Mouse (Mus musculus): ENCODE data around the gene Esrp2. TPM values are rescaled to one million over a fixed set of nuclear protein-coding genes. Genes with fewer than 3 reads are reported as not detected.

The Esrp2 gene
- total and polyA plus RNA-seq, 3 experiments: 0.24 to 0.30 TPM; not detected in 1

- in situ Hi-C loops (cut with MboI; ENCODE audit: low pct_ligation_motif_present, low pct_unique_long_range_greater_than_20kb, low sequenced_read_pairs): loop anchor here (10.0 kb wide), 1 partner anchor 265 kb away; no protein-coding TSS in a partner anchor
- peaks cover 9% of the 10 kb centered on the region for H3K9me3 ChIP-seq (replicated peaks; ENCODE audit: low read length)
- no peak for DNase-seq (ENCODE audit: extremely low read depth)
- no peak overlapping the region for H3K9ac ChIP-seq (ENCODE audit: insufficient read depth, low read depth)
- no peaks in the 10 kb centered on the region for H3K79me2 ChIP-seq (replicated peaks; ENCODE audit: control insufficient read depth, extremely low read depth, insufficient read depth, poor library complexity, severe bottlenecking)
- H3K4me3 ChIP-seq (replicated peaks in 1 of 3; ENCODE audit: low read depth in 2 of 3, low read length in 2 of 3, poor library complexity in 1 of 3): no peak overlapping the region
- H3K27ac ChIP-seq (ENCODE audit: insufficient read depth, low read depth): no peak overlapping the region
- H3K36me3 ChIP-seq (replicated peaks in 1 of 2; ENCODE audit: control insufficient read depth in 1 of 2, insufficient read depth in 1 of 2, low read length in 1 of 2): peaks cover 0 to 10% of the 10 kb centered on the region in 2 experiments
- TF ChIP-seq GABPA (IDR thresholded peaks at IDR 0.05; ENCODE audit: insufficient replicate concordance, low read depth, low read length) (no peak), ZKSCAN1 (IDR thresholded peaks at IDR 0.05; ENCODE audit: borderline replicate concordance, low read depth, low read length) (no peak), NRF1 (IDR thresholded peaks at IDR 0.05; ENCODE audit: low read depth, low read length) (no peak), TBP (conservative IDR thresholded peaks at IDR 0.05; ENCODE audit: low read depth, low read length) (no peak), CHD1 (IDR thresholded peaks at IDR 0.05; ENCODE audit: low read depth, low read length) (no peak), MAFK (IDR thresholded peaks at IDR 0.05; ENCODE audit: insufficient replicate concordance, low read length) (no peak), MXI1 (IDR thresholded peaks at IDR 0.05; ENCODE audit: low read depth, low read length) (no peak), UBTF (IDR thresholded peaks at IDR 0.05; ENCODE audit: low read depth, low read length) (no peak), SMC3 (IDR thresholded peaks at IDR 0.05; ENCODE audit: low read depth, low read length) (no peak), EP300 (IDR thresholded peaks at IDR 0.05; ENCODE audit: low read length) (no peak), RCOR1 (conservative IDR thresholded peaks at IDR 0.05; ENCODE audit: low read depth, low read length) (no peak), ELF1 (IDR thresholded peaks at IDR 0.05; ENCODE audit: low read depth, low read length) (no peak), ETS1 (conservative IDR thresholded peaks at IDR 0.05; ENCODE audit: low read depth, low read length) (no peak), ZC3H11A (IDR thresholded peaks at IDR 0.05; ENCODE audit: low read depth, low read length) (no peak)
- H3K4me2 ChIP-seq (ENCODE audit: insufficient read depth, low read depth, poor library complexity, severe bottlenecking): no peak overlapping the region
- H3K27me3 ChIP-seq (replicated peaks): no peaks in the 10 kb centered on the region
- peaks cover 0 to 5% of the 10 kb centered on the region in 2 experiments; a peak in 1 of 4 replicates for H3K4me1 ChIP-seq (ENCODE audit: control insufficient read depth in 1 of 2, insufficient read depth in 2 of 2)
- dilution Hi-C loops (cut with MboI; ENCODE audit: extremely low pct_ligation_motif_present, extremely low pct_unique_long_range_greater_than_20kb, low sequenced_read_pairs): no loop called here
Observed at GRCm38 (mm10) chr8:106140191-106140590, 3.4 kb upstream of the Esrp2 start.

- Histone ChIP-seq H3K79me2 (replicated peaks; ENCODE audit: control insufficient read depth, extremely low read depth, insufficient read depth, poor library complexity, severe bottlenecking) (no peaks in the 10 kb centered on the region), H3K27me3 (replicated peaks) (no peaks in the 10 kb centered on the region), H3K9me3 (replicated peaks; ENCODE audit: low read length) (peaks cover 9% of the 10 kb centered on the region), H3K4me1 (ENCODE audit: control insufficient read depth in 1 of 2, insufficient read depth in 2 of 2) (peaks cover 0 to 5% of the 10 kb centered on the region in 2 experiments; a peak in 1 of 4 replicates), H3K27ac (ENCODE audit: insufficient read depth, low read depth) (no peak overlapping the region), H3K36me3 (replicated peaks in 1 of 2; ENCODE audit: control insufficient read depth in 1 of 2, insufficient read depth in 1 of 2, low read length in 1 of 2) (peaks cover 0 to 21% of the 10 kb centered on the region in 2 experiments), H3K4me2 (ENCODE audit: insufficient read depth, low read depth, poor library complexity, severe bottlenecking) (no peak overlapping the region), H3K9ac (ENCODE audit: insufficient read depth, low read depth) (no peak overlapping the region), H3K4me3 (replicated peaks in 1 of 3; ENCODE audit: low read depth in 2 of 3, low read length in 2 of 3, poor library complexity in 1 of 3) (no peak overlapping the region)
- dilution Hi-C loops (cut with MboI; ENCODE audit: extremely low pct_ligation_motif_present, extremely low pct_unique_long_range_greater_than_20kb, low sequenced_read_pairs): no loop called here
- in situ Hi-C loops (cut with MboI; ENCODE audit: low pct_ligation_motif_present, low pct_unique_long_range_greater_than_20kb, low sequenced_read_pairs): no loop called here
- TF ChIP-seq IRF4 (IDR thresholded peaks at IDR 0.05; ENCODE audit: low read depth, low read length) (no peak), TCF12 (IDR thresholded peaks at IDR 0.05; ENCODE audit: low read depth, low read length) (no peak), SIN3A (IDR thresholded peaks at IDR 0.05; ENCODE audit: low read length) (no peak), ZC3H11A (IDR thresholded peaks at IDR 0.05; ENCODE audit: low read depth, low read length) (no peak), USF2 (conservative IDR thresholded peaks at IDR 0.05; ENCODE audit: low read depth, low read length) (no peak)
- DNase-seq (ENCODE audit: extremely low read depth): no peak
Observed at GRCm38 (mm10) chr8:106138616-106139015, 1.8 kb upstream of the Esrp2 start.

Measured in CH12.LX (cell line).